Mouse (Mus musculus): ENCODE data around the gene Etnppl. TPM values are rescaled to one million over a fixed set of nuclear protein-coding genes. Genes with fewer than 3 reads are reported as not detected.

Etnppl gene
- polyA plus RNA-seq, 1 experiment from 2014 or later, result not detected

DNA sequence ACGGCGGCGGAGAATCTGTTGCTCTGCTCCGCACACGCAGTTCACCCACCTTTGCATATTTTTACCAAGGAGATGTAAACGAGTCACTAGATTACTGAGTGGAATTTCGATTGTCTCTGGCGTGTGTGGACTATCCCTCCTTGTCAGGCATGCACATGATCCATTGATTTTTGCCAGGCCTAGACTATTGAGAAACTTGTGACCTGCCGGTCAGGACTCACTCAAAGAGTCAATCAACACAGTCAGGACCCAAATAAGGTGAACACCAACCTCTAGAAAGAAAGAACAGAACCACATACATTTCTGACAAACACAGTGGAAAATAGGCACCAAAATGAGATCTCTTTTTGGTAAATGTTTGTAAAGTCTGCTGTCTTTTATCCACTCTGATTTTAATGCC is 2.8 kb upstream of the Etnppl start:
- Histone ChIP-seq H3K4me1 (peaks cover 7% of the 10 kb centered on the region; the same call in 1 of the 2 replicates), H3K4me3 (no peak overlapping the region), H3K27ac (no peak overlapping the region), H3K9me3 (no peaks in the 10 kb centered on the region), H3K4me2 (no peak overlapping the region), H3K9ac (no peak overlapping the region), H3K27me3 (peaks cover 7% of the 10 kb centered on the region; the same call in 1 of the 2 replicates), H3K36me3 (no peaks in the 10 kb centered on the region)
- ATAC-seq (ENCODE audit: borderline replicate concordance, extremely low read depth, low FRiP score, low TSS enrichment), result no peak
- WGBS, result 71% methylated on average over 9 of the region's 9 CpGs

DNA sequence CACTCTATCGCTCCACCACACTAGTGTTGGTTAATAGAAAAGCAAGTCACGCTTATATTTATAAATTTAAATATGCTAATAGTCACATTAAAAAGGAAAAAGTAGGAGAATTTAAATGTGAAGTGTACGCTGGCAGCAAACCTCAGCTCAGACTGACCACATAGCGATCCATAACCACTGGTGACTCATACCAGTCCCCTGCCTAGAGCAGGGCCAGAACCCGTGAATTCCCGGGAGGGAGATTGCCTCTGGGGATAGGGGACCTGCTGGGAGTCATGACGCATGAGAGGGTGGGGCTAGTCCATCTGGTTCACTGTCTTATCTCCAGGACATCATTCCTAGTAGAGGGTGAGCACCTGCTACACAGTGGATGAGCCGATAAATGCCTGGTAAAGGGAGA is 1.6 kb upstream of the Etnppl start:
- no peak overlapping the region for H3K9ac ChIP-seq
- no peak overlapping the region for H3K4me2 ChIP-seq
- H3K4me1 ChIP-seq, result peaks cover 7% of the 10 kb centered on the region; the same call in 1 of the 2 replicates
- ATAC-seq (ENCODE audit: borderline replicate concordance, extremely low read depth, low FRiP score, low TSS enrichment), result no peak
- H3K4me3 ChIP-seq, result no peak overlapping the region
- WGBS, result 55% methylated on average over 8 of the region's 8 CpGs
- no peaks in the 10 kb centered on the region for H3K36me3 ChIP-seq
- no peaks in the 10 kb centered on the region for H3K9me3 ChIP-seq
- H3K27ac ChIP-seq, result no peak overlapping the region
- peaks cover 7% of the 10 kb centered on the region; the same call in 1 of the 2 replicates for H3K27me3 ChIP-seq

DNA sequence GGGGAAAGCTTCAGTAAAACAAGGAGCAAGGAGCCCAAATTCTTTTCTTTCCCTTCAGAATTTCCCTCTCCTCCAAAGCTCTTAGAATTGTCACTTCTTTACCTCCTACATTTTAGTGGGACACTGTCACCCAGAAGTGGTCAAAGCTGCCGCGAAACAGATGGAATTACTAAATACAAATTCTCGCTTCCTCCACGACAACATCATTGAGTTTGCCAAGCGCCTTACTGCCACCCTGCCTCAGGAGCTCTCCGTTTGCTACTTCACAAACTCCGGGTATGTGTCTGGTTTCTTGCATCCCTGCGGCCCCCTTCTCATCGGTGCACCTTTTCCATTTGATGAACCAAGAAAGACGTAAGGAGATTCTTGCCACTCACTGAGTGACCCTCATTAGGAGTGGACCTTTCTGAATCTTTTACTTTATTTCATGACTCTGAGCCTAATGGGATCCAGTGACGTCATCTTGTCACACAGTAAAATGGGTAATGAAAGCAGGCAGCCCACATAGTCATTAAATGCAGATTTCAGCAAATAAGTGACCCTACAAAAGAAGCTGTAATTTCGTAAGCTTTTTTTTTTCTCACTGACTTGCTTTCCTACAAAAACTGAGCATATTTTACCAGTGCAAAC is 3.4 kb downstream of the Etnppl start:
- Histone ChIP-seq H3K4me3 (no peak overlapping the region), H3K9ac (no peak overlapping the region), H3K36me3 (no peaks in the 10 kb centered on the region), H3K4me1 (peaks cover 7% of the 10 kb centered on the region; the same call in 1 of the 2 replicates), H3K27me3 (peaks cover 7% of the 10 kb centered on the region; the same call in 1 of the 2 replicates), H3K27ac (no peak overlapping the region), H3K4me2 (no peak overlapping the region), H3K9me3 (no peaks in the 10 kb centered on the region)
- 71% methylated on average over 12 of the region's 12 CpGs for WGBS
- ATAC-seq (ENCODE audit: borderline replicate concordance, extremely low read depth, low FRiP score, low TSS enrichment), result no peak

DNA sequence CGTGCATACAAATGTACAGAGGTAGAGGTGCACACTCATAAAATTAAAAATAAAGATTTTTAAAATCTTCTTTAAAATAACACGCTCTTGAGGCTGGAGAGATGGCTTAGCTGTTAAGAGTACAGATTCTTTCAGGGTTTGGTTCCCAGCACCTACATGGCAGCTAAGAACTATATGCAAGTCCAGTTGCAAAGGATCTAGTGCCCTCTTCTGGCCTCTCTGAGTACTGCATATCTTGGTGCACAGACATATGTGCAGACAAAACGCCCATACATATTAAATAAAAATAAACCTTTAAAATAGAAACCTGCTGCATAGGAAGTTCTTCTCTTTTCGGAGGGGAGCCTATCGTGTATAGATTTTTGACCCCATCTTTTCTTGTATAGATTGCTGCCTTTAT is 11.1 kb downstream of the Etnppl start:
- no peak for ATAC-seq (ENCODE audit: borderline replicate concordance, extremely low read depth, low FRiP score, low TSS enrichment)
- Histone ChIP-seq H3K9me3 (no peaks in the 10 kb centered on the region), H3K9ac (no peak overlapping the region)

DNA sequence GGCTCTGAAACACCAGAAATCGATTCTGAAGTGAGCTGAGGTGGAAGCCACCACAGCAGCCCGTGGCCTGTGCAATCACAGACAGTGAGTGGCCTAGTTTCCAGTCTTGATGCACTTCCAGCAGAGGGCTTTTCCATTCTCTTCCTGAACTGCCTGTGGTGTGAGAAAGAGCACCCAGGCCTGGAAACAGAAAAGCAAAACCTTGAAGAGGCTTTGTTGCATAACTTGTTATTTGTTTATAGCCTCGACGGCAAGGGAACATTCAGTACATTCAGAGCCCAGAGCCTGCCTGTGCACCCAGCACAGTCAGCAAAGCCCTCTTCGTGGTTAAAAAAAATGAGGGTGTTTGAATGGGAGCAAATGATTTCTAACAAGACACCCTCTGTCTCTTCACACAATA is 16.6 kb downstream of the Etnppl start:
- Histone ChIP-seq H3K4me3 (no peak overlapping the region), H3K9me3 (no peaks in the 10 kb centered on the region), H3K27me3 (no peaks in the 10 kb centered on the region), H3K9ac (no peak overlapping the region), H3K27ac (no peak overlapping the region), H3K4me2 (no peak overlapping the region), H3K36me3 (no peaks in the 10 kb centered on the region), H3K4me1 (no peaks in the 10 kb centered on the region)
- 62% methylated on average over 5 of the region's 5 CpGs for WGBS
- no peak for ATAC-seq (ENCODE audit: borderline replicate concordance, extremely low read depth, low FRiP score, low TSS enrichment)

More for the DNA sequence above, 11.1 kb downstream of the Etnppl start:
- WGBS, result 87% methylated on average over 5 of the region's 5 CpGs
- no peak overlapping the region for H3K4me2 ChIP-seq
- no peak overlapping the region for H3K27ac ChIP-seq
- H3K27me3 ChIP-seq, result no peaks in the 10 kb centered on the region
- no peaks in the 10 kb centered on the region for H3K4me1 ChIP-seq
- H3K36me3 ChIP-seq, result no peaks in the 10 kb centered on the region
- H3K4me3 ChIP-seq, result no peak overlapping the region

DNA sequence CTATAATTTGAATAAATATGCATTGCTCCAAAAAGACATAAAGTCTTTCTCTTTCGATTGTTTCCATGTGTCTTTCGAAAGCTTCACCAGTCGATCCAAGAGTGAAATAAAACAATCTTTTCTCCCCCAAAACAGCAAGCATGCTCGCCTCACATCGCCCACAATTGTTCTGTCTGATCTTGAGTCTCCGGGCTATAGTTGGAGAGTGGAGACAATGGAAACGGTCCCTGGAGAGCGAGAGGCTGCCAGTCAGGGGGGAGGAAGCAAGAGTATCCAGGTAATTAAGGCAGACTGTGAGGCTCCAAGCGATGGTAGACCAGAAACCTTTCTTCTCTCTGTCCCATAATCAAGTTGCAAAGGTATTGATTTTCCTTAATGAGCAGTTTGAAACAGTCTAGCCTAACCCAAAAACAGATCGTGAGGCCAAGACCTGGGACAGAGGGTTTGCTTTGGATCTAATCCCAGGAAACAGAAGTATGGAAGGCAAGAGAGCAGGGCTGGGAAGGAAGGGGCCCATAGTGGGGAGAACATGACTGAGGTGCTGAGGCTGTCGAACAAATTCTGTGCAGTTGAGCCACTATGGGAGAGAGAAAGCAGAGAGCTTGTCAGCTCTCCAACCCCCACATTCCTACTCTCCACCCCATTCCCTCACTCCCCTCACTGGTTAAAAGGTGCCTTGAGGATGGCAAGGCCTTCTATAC is 29.0 kb downstream of the Etnppl start:
- Histone ChIP-seq H3K4me1 (no peaks in the 10 kb centered on the region), H3K36me3 (no peaks in the 10 kb centered on the region), H3K4me2 (no peak overlapping the region), H3K4me3 (no peak overlapping the region), H3K9me3 (no peaks in the 10 kb centered on the region), H3K9ac (no peak overlapping the region), H3K27me3 (no peaks in the 10 kb centered on the region), H3K27ac (no peak overlapping the region)
- WGBS, result 79% methylated on average over 11 of the region's 11 CpGs
- ATAC-seq (ENCODE audit: borderline replicate concordance, extremely low read depth, low FRiP score, low TSS enrichment), result no peak

DNA sequence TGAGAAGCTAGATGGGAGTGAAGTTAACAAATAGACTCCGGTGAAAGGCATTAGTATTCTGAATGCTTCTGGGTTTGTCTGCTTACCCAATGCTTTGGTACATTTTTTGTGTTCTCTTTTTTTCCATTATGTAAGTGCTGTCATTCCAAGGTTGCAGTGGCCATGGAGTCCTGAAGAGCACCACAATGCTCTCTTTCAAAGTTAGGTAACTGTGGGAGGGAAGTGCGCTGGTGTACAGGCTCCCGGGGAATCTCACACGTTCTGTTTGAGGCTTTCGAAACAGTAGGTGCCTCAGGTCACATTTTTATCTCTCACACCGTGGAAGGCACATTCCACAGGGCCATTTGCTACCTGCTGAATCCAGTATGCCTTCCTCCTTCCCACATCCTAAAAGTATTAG is 32.3 kb downstream of the Etnppl start:
- Histone ChIP-seq H3K36me3 (no peaks in the 10 kb centered on the region), H3K27ac (no peak overlapping the region), H3K9ac (no peak overlapping the region), H3K9me3 (no peaks in the 10 kb centered on the region), H3K4me1 (no peaks in the 10 kb centered on the region), H3K4me2 (no peak overlapping the region), H3K4me3 (no peak overlapping the region), H3K27me3 (no peaks in the 10 kb centered on the region)
- ATAC-seq (ENCODE audit: borderline replicate concordance, extremely low read depth, low FRiP score, low TSS enrichment), result no peak
- 35% methylated on average over 6 of the region's 6 CpGs for WGBS

DNA sequence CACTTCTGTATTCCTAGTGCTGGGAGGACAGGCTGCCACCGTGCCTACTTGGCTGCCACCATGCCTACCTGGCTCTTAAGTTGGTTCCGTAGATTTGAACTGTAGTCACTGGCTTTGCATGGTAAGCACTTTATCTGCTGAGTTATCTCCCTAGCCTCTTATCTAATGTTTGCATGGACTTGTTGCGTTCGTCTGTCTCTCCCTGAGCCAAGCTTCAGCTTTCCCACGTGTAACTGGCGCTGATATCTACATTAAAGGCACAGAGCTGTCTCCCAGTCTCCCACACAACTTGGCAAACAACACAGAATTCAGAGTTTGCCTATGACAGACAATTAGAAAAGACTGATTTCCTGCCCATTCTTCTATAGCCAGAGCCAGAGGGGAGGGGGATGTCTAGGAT is 43.4 kb downstream of the Etnppl start:
- Histone ChIP-seq H3K4me2 (no peak overlapping the region), H3K9ac (no peak overlapping the region), H3K27me3 (no peaks in the 10 kb centered on the region), H3K36me3 (no peaks in the 10 kb centered on the region), H3K4me1 (no peaks in the 10 kb centered on the region), H3K9me3 (no peaks in the 10 kb centered on the region), H3K4me3 (no peak overlapping the region), H3K27ac (no peak overlapping the region)
- ATAC-seq (ENCODE audit: borderline replicate concordance, extremely low read depth, low FRiP score, low TSS enrichment), result no peak
- WGBS, result 21% methylated on average over 6 of the region's 6 CpGs

DNA sequence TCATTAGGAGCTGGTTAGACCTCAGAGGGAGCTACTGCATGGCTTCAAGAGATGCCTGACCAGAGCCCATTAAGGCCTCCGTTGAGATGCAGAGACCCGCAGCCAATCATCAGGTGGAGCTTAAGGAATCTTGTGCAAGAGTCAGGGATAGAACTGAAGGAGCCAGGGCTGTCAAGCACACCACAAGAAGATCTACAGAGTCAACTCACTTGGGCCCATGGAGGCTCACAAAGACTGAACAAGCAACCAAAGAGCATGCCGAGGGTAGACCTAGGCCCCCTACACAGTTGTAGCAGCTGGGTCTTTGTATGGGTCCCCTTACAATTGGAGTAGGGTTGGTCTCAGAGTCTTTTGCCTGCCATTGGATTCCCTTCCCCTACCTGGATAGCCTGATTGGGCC is 45.2 kb downstream of the Etnppl start:
- Histone ChIP-seq H3K27ac (no peak overlapping the region), H3K4me3 (no peak overlapping the region), H3K27me3 (no peaks in the 10 kb centered on the region), H3K4me1 (no peaks in the 10 kb centered on the region), H3K4me2 (no peak overlapping the region), H3K36me3 (no peaks in the 10 kb centered on the region), H3K9ac (no peak overlapping the region), H3K9me3 (no peaks in the 10 kb centered on the region)
- no peak for ATAC-seq (ENCODE audit: borderline replicate concordance, extremely low read depth, low FRiP score, low TSS enrichment)
- WGBS, result 84% methylated on average over 3 of the region's 3 CpGs

DNA sequence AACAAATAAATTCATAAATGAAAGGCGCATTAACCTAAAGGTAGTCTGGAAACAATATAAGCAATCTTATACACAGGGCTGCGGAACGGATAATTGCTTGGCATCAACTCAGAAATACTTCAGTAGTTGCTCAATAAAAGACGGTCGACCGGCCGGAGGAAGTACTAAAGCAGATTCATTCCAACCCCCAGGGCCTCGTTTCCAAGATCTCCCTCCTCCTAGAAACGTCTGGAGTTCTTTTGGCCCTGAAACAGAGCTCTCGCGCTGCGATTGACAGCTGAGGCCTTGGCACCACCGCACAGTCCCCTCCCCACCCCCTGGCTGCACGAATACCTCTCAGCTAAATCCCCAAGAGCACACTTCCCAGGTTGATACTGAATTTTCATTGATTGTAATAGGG is 54.0 kb downstream of the Etnppl start:
- Histone ChIP-seq H3K36me3 (no peaks in the 10 kb centered on the region), H3K9ac (no peak overlapping the region), H3K27me3 (no peaks in the 10 kb centered on the region), H3K27ac (no peak overlapping the region), H3K4me1 (no peaks in the 10 kb centered on the region), H3K4me2 (no peak overlapping the region), H3K9me3 (no peaks in the 10 kb centered on the region), H3K4me3 (no peak overlapping the region)
- WGBS, result 52% methylated on average over 14 of the region's 14 CpGs
- no peak for ATAC-seq (ENCODE audit: borderline replicate concordance, extremely low read depth, low FRiP score, low TSS enrichment)

DNA sequence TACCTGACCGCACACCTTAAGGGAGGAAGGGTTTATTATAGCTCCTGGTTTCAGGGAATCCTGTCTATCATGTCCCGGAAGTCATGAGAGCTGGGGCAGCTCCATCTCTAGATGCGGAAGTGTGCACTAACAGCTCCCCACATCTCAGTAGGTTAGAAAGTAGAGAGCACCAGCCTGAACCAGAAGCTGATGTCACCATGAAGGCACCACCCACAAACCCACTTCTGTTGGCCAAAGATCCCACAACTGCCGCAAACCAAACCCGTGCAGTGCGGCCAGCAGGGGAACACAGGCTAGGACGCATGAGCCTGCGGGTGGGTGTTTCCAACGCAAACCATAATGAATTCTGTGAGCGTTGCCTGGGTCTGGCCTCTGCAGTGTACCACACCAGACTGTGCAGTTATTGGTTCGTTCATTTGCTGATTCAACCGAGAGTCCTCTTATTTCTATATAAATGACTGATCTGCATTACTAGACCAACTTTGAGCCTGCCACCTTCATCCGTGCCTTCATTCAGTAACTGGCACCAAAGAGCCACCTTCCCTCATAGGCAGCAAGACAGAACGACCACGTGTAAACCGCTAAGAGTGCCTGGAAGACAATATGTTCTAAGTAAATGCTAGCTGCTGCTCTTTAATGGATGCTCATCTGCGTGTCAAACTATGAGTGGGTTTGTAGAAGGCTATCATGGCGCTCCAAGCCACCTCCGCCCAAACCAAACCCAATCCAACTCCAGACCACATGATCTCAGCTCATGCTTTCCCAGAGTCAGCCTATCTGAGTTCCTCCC is 60.6 kb downstream of the Etnppl start:
- no peak for ATAC-seq (ENCODE audit: borderline replicate concordance, extremely low read depth, low FRiP score, low TSS enrichment)
- H3K4me3 ChIP-seq, result no peak overlapping the region
- no peak overlapping the region for H3K4me2 ChIP-seq
- no peaks in the 10 kb centered on the region for H3K4me1 ChIP-seq
- H3K27ac ChIP-seq, result no peak overlapping the region
- H3K9me3 ChIP-seq, result no peaks in the 10 kb centered on the region
- H3K27me3 ChIP-seq, result no peaks in the 10 kb centered on the region
- WGBS, result 91% methylated on average over 19 of the region's 19 CpGs
- no peak overlapping the region for H3K9ac ChIP-seq
- no peaks in the 10 kb centered on the region for H3K36me3 ChIP-seq

DNA sequence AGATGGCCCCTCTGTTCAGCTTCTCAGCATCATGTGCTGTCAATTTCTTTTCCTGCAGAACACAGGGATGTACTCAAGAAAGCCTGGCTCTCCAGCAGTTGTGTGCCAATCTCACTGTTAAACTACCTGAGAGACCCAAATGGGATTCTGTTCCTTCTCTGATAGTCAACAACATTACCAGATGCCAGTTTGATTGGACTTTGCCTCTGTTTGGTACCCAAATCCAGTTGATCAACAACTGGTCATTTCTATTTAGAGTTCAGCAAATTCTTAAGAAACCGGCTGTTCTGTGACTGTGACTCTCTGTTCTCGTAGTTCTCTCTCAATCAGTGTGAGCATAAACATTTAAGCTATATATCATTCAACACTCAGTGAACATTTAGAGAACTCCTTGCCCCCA is 64.0 kb downstream of the Etnppl start:
- Histone ChIP-seq H3K9me3 (no peaks in the 10 kb centered on the region), H3K9ac (no peak overlapping the region), H3K4me2 (no peak overlapping the region), H3K36me3 (no peaks in the 10 kb centered on the region), H3K27me3 (no peaks in the 10 kb centered on the region), H3K4me1 (no peaks in the 10 kb centered on the region), H3K27ac (no peak overlapping the region), H3K4me3 (no peak overlapping the region)
- no peak for ATAC-seq (ENCODE audit: borderline replicate concordance, extremely low read depth, low FRiP score, low TSS enrichment)
- 56% methylated on average over 2 of the region's 2 CpGs for WGBS

Data from lung, embryonic 15.5 days (tissue).